Mouse (Mus musculus) ES-Bruce4 (cell line): ENCODE results near the gene Trmt1.
A peak's percentile ranks its signal among the peaks of the same experiment; 100 is the strongest.

Experiments
- CTCF ChIP-seq: IDR thresholded peaks from one replicate; pipeline ENCODE4 v1.8.1; 2011; ENCODE audit warnings: low read depth, low read length
- POLR2A ChIP-seq: IDR thresholded peaks from one replicate; pipeline ENCODE4 v1.8.1; 2011; ENCODE audit warnings: low read length; ENCODE audit not compliant: insufficient read depth

- TF ChIP-seq POLR2A = no peak
- peak; percentile 99 for TF ChIP-seq CTCF
Measured at GRCm38 (mm10) chr8:84737608-84738007, 51.5 kb downstream of the Trmt1 start.
